In genomic region chr4:150880364-150880763, GRCm38 (mm10) we compare ENCODE assay signal across 25 mouse cellular contexts. TPM values are rescaled to one million over a fixed set of nuclear protein-coding genes. Genes with fewer than 3 reads are reported as not detected.
DNase-seq lines count a peak whose midpoint lies in the region; TF ChIP-seq lines count a peak whose summit lies in the region.
"Had no signal": no experiment of that assay in that cellular context is flagged by ENCODE, and none has a peak within 500 bp of the region (broad histone marks: within the 10 kb centered on the region; RNA-seq: fewer than 3 reads in every experiment).

No protein-coding gene starts in this region.

- H3K36me3 ChIP-seq in testis, adult 2 months (ENCODE audit: control insufficient read depth, insufficient read depth, low read length), result no peaks in the 10 kb centered on the region
- no peaks in the 10 kb centered on the region for H3K36me3 ChIP-seq in ES-E14 (ENCODE audit: control insufficient read depth, insufficient read depth, low read length, poor library complexity, severe bottlenecking)
- H3K36me3 ChIP-seq: embryonic facial prominence, embryonic 12.5 days; intestine, embryonic 15.5 days had no signal

- H3K9me3 ChIP-seq in ES-E14 (ENCODE audit: control insufficient read depth, insufficient read depth, low read depth, low read length), result no peaks in the 10 kb centered on the region

- H3K4me3 ChIP-seq in testis, adult 2 months (ENCODE audit: control insufficient read depth, low read depth, low read length), result peak overlapping the region; percentile 62
- peak overlapping the region in 1 of 2 experiments; percentile 27; a peak in 1 of 4 replicates for H3K4me3 ChIP-seq in ES-E14 (ENCODE audit: insufficient read depth in 1 of 2, low read depth in 1 of 2, low read length in 2 of 2, poor library complexity in 1 of 2, severe bottlenecking in 1 of 2)
- H3K4me3 ChIP-seq: embryonic facial prominence, embryonic 12.5 days; embryonic facial prominence, embryonic 15.5 days; heart, adult 2 months; hindbrain, embryonic 13.5 days; intestine, embryonic 15.5 days had no signal

- no peak for TF ChIP-seq POLR2A in testis, adult 2 months (IDR thresholded peaks at IDR 0.05; ENCODE audit: control insufficient read depth, low read depth, low read length)

- no peak overlapping the region for H3K27ac ChIP-seq in testis, adult 2 months (ENCODE audit: control insufficient read depth, insufficient read depth, low read depth, low read length)
- peak overlapping the region; percentile 71; the same call in 1 of the 2 replicates for H3K27ac ChIP-seq in ES-E14 (ENCODE audit: insufficient read depth, low read depth, low read length, poor library complexity, severe bottlenecking)
- H3K27ac ChIP-seq: embryonic facial prominence, embryonic 12.5 days; embryonic facial prominence, embryonic 15.5 days; heart, adult 2 months; hindbrain, embryonic 13.5 days; intestine, embryonic 15.5 days had no signal

- no peak overlapping the region for H3K9ac ChIP-seq in ES-E14 (ENCODE audit: insufficient read depth, low read depth, low read length, poor library complexity, severe bottlenecking)
- H3K9ac ChIP-seq: embryonic facial prominence, embryonic 12.5 days; embryonic facial prominence, embryonic 15.5 days; forebrain, postnatal 0 days; hindbrain, embryonic 13.5 days; intestine, embryonic 15.5 days had no signal

- H3K4me1 ChIP-seq in testis, adult 2 months (ENCODE audit: control insufficient read depth, insufficient read depth, low read length), result peaks cover 28% of the 10 kb centered on the region
- H3K4me1 ChIP-seq in ES-E14 (ENCODE audit: control insufficient read depth in 2 of 2, insufficient read depth in 2 of 2, low read length in 2 of 2, poor library complexity in 1 of 2), result peaks cover 0 to 7% of the 10 kb centered on the region in 2 experiments; a peak in 2 of 4 replicates
- H3K4me1 ChIP-seq: embryonic facial prominence, embryonic 12.5 days; embryonic facial prominence, embryonic 15.5 days; hindbrain, embryonic 13.5 days; intestine, embryonic 15.5 days had no signal

- in situ Hi-C loops in ES-E14 (cut with MboI; ENCODE audit: low sequenced_read_pairs in 2 of 2, unreplicated experiment in 2 of 2), result loop anchor here in 1 of 2 experiments (25.0 kb wide), 1 partner anchor 218 kb away; the partner anchor contains the start of gene Slc45a1

- no peak for DNase-seq in testis, postnatal 14 days (ENCODE audit: low spot score)
- DNase-seq in ES-E14 (ENCODE audit: low read depth, low spot score) (peak; percentile 75), ZHBTc4 (ENCODE audit: low read depth, low spot score) (peak; percentile 92)
- DNase-seq in adrenal gland, postnatal 14 days, result no peak
- no peak for DNase-seq in frontal cortex, postnatal 14 days (ENCODE audit: low spot score in 2 of 2)
- no peak for DNase-seq in cerebellum, adult 9-10 months
- DNase-seq: adrenal gland, adult 2 months; adrenal gland, postnatal 25 days; B cell, adult 2 months; cerebellum, adult 11-12 months; cerebellum, adult 9-11 months; cerebellum, postnatal 25 days; forebrain, postnatal 0 days; gastrocnemius, postnatal 25 days; heart, adult 2 months; kidney, adult 11 months had no signal

- no peak for TF ChIP-seq CTCF in testis, adult 2 months (IDR thresholded peaks at IDR 0.05; ENCODE audit: control insufficient read depth, insufficient read depth, insufficient replicate concordance, low read depth, low read length)

- H3K27me3 ChIP-seq in testis, adult 2 months (ENCODE audit: control insufficient read depth, insufficient read depth, low read length), result peaks cover 4% of the 10 kb centered on the region
- H3K27me3 ChIP-seq: CH12.LX; embryonic facial prominence, embryonic 12.5 days; embryonic facial prominence, embryonic 15.5 days; hindbrain, embryonic 13.5 days; intestine, embryonic 15.5 days had no signal

TF ChIP-seq in ES-E14, 5 proteins besides CTCF, POLR2A, EP300 and RAD21:
- TF ChIP-seq CHD2 (IDR thresholded peaks at IDR 0.05; ENCODE audit: low read depth, low read length), result no peak
- TF ChIP-seq ZNF384 (IDR thresholded peaks at IDR 0.05; ENCODE audit: low read depth, low read length), result no peak
- no peak for TF ChIP-seq HCFC1 (IDR thresholded peaks at IDR 0.05; ENCODE audit: borderline replicate concordance, insufficient read depth, low read length)
- TF ChIP-seq MAFK (IDR thresholded peaks at IDR 0.05; ENCODE audit: insufficient read depth, low read depth, low read length), result no peak
- no peak for TF ChIP-seq ZC3H11A (IDR thresholded peaks at IDR 0.05; ENCODE audit: borderline replicate concordance, low read depth, low read length)
TF ChIP-seq in ES-E14: peak in this region for 0.

RNA-seq across cellular contexts. Expression of gene Errfi1, which starts 26.6 kb away (rescaled TPM):
- polyA plus RNA-seq in testis, adult 2 months (2012; rRNA removed), result 10.6 and 11.2 TPM in 2 replicates
- 22.8 and 38.0 TPM in 2 replicates for total RNA-seq in ES-E14 (2012; rRNA removed)
- total RNA-seq in adrenal gland, postnatal 14 days (2021), result 56.6 and 115 TPM in 2 replicates

RNA-seq across cellular contexts. Expression of gene Park7, which starts 33.9 kb away (rescaled TPM):
- polyA plus RNA-seq in testis, adult 2 months (2012; rRNA removed), result 88.1 and 92.3 TPM in 2 replicates
- 308 and 393 TPM in 2 replicates for total RNA-seq in ES-E14 (2012; rRNA removed)
- 251 and 259 TPM in 2 replicates for total RNA-seq in adrenal gland, postnatal 14 days (2021)

RNA-seq across cellular contexts. Expression of gene Tnfrsf9, which starts 34.0 kb away (rescaled TPM):
- polyA plus RNA-seq in testis, adult 2 months (2012; rRNA removed), result 1.9 and 3.1 TPM in 2 replicates
- total RNA-seq in ES-E14 (2012; rRNA removed), result 0.27 and 0.42 TPM in 2 replicates
- total RNA-seq in adrenal gland, postnatal 14 days (2021), result 0.15 and 0.60 TPM in 2 replicates
- total RNA-seq: common myeloid progenitor, adult 5-6 weeks; hematopoietic stem cell, adult 5-6 weeks; MEL had no signal
- polyA plus RNA-seq: adrenal gland, adult 2 months had no signal

Comparison
In these comparisons a context has a peak if more than half of its experiments do, and no peak if none do; other contexts are left out.
1. DNase-seq: peak in ES-E14 (single experiment) and ZHBTc4 (single experiment); none in testis, postnatal 14 days (single experiment), adrenal gland, postnatal 14 days (single experiment), frontal cortex, postnatal 14 days (0 of 2) and cerebellum, adult 9-10 months (single experiment).